Mouse (Mus musculus) embryo, embryonic 9.5 days (tissue): ENCODE data around the gene G430095P16Rik.
A peak's percentile ranks its signal among the peaks of the same experiment; 100 is the strongest.

Source experiments
- DNase-seq: peaks from one replicate; pipeline ENCODE4 v3.0.0-alpha.2; 2017; ENCODE audit errors: extremely low spot score

Gene G430095P16Rik

GRCm38 (mm10) chr8:84722850-84723570, at the start of gene G430095P16Rik:
TSS of gene G430095P16Rik (plus strand) at chr8:84723007.
- DNase-seq, result no peak

DNA sequence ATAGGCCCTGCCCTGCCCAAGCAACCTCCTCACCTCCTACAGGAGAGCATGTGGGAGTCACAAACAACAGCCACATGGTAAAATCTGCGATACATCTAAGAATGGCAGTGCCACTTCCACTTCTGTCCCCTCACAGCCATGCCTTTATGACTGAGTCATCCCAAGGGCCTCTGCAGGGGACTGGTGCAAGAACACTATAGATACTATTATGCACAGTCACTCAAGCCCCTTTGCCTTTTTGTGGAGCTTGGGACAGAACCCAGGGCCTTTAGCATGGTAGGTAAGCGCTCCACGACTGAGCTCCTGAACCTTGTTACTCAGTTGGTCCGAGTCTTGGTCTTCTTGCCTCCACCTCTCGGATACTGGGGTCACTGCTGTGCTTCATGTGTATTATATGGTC, 45.5 kb upstream of the G430095P16Rik start:
- no peak for DNase-seq

GRCm38 (mm10) chr8:84681476-84681875, 41.3 kb upstream of the G430095P16Rik start:
- DNase-seq, result no peak

GRCm38 (mm10) chr8:84682257-84682656, 40.5 kb upstream of the G430095P16Rik start:
- no peak for DNase-seq

- DNase-seq, result no peak
Measured at GRCm38 (mm10) chr8:84684537-84684936, 38.3 kb upstream of the G430095P16Rik start.

DNA sequence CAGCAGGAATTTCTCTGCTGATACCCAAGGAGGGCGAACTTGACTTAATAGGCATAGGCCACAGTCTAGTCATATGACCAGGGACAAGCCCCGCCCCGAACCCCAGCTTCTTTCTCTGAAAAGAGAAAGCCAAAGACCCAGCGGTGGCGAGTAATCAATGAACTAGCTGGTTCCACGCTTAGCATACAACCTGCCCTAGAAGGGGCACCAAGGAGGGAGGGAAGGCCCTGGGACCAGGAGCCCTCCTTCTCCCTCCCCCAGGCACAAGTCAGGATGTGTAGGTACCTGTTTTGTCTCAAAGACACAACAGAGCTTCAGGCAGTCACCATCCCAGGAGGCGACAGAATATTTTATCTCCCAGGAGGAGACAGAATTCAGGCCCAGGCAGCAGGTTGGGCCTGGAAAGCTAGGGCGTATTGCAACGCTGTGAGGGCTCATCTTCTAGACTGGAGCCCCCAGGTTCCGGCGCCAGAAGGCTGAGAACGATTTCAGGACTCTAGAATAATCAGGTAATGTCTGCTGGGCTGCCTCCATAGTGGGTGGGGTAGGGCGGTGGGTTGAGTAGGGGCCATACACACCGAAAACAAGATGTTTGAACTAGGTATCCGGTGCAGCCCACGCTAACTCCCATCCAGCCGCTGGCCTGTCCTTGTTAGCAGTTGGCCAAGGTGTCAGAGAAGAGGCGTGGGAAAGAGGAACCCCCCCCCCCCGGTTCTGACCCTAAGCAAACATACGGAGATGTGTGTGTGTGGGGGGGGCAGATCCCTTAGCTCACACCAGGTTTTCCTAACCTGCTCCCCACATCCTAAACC, 36.4 kb upstream of the G430095P16Rik start, which contains the start of gene Trmt1:
Gene Trmt1, plus strand, starts transcription at position 117 of the 812 bp plus-strand sequence.
- peak; percentile 22 for DNase-seq

DNA sequence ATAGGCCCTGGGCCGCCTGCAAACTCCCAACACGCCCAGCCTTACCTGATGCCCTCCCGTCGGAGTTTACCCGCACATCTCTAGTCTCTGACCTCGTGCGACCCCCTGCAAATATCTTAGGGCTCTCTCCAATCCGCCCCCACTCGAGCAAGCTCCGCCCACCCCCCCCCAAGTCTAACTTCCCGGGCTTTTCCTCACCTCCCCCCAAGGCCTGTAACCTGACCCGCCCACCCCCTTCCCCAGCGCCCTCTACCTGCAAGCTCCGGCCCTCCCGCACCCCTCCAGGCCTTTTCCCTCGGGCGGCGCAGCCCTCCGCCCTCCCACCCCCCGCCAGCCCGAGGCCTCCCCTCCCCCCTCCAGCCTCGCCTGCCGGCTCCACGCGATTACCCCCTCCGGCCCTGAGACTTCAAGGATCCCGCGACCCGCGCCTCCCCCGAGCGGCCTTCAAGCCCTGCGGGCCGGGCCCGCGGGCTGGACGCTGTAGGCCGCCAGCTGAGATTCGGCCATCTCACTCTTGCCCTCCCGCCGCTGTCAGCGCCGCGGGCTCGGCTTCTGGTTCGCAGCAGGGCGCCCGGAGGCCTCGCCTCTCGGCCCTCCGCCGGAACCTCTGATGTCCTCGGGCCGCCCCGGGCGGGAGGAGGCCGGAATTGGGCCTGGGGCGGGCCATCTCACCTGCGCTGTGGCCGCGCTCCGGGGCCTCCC, 35.7 kb upstream of the G430095P16Rik start:
- DNase-seq, result peak; percentile 83

DNA sequence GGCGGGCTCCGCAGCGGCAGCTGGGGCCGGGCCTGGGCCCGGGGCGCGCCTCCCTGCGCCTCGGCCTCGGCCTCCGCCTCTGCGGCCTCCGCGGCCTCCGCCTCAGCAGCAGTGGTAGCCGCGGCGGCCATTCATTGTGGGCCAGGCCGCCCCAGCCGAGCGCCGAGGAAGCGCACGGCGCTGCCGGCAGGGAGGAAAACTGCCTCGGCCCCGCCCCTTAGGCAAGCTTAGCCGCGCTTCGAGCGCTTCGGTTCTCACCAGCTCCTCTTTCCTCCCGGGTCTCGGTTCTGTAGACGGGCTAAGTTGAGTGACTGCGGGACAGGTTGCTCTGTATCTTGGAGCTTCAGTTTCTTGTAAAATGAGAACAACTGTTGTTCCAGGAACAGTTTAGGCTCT, 35.1 kb upstream of the G430095P16Rik start, which contains the start of gene Nacc1:
Gene Nacc1, minus strand, starts transcription at position 158 of the 396 bp plus-strand sequence.
- DNase-seq, result peak; percentile 84

GRCm38 (mm10) chr8:84689091-84689915, 33.5 kb upstream of the G430095P16Rik start:
- DNase-seq, result peak; percentile 86

GRCm38 (mm10) chr8:84693332-84693731, 29.5 kb upstream of the G430095P16Rik start:
- no peak for DNase-seq

DNA sequence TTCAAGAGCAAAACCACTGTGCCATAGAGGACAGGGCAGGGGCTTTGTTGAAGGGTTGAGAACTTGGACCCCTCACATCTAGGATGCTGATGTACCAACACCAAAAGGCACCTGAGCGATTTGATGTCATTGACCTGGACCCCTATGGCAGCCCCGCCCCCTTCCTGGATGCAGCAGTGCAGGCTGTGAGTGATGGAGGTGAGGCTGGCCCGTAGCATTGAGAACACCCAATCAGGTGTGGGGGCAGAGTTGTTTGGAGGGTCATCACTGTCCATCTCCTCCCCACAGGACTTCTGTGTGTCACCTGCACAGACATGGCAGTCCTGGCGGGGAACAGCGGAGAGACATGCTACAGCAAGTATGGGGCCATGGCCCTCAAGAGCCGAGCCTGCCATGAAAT, 27.7 kb upstream of the G430095P16Rik start:
- no peak for DNase-seq

- no peak for DNase-seq
Measured at GRCm38 (mm10) chr8:84697166-84698130, 25.4 kb upstream of the G430095P16Rik start.

- DNase-seq, result no peak
Measured at GRCm38 (mm10) chr8:84698288-84698687, 24.5 kb upstream of the G430095P16Rik start.

DNA sequence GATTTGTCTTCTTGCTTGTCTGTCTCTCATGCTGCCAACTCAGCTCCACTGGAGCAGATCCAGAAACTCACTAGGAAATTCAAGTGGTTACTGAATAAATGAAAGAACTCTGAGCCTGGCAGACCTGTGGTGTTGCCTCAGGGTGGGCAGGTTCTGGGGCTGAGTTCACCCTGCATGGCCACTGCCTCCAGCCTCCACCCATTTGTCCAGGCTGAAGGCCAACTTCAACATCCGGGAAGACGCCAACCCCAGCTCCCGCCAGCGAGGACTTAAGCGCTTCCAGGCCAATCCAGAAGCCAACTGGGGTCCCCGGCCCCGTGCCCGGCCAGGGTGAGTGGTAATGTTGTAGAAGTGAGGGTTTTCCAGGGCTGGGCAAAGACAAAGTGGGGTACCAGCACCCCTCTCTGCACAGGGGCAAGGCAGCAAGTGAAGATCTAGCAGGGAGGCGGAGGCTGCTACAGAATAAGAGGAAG, 23.8 kb upstream of the G430095P16Rik start:
- no peak for DNase-seq

GRCm38 (mm10) chr8:84699861-84700322, 22.9 kb upstream of the G430095P16Rik start:
- DNase-seq, result peak; percentile 42

- no peak for DNase-seq
Measured at GRCm38 (mm10) chr8:84700526-84700925, 22.3 kb upstream of the G430095P16Rik start.

- peak; percentile 65 for DNase-seq
Measured at GRCm38 (mm10) chr8:84700941-84701911, 21.6 kb upstream of the G430095P16Rik start, which contains the start of gene Lyl1. TSS of gene Lyl1 (plus strand) at chr8:84701457.

DNA sequence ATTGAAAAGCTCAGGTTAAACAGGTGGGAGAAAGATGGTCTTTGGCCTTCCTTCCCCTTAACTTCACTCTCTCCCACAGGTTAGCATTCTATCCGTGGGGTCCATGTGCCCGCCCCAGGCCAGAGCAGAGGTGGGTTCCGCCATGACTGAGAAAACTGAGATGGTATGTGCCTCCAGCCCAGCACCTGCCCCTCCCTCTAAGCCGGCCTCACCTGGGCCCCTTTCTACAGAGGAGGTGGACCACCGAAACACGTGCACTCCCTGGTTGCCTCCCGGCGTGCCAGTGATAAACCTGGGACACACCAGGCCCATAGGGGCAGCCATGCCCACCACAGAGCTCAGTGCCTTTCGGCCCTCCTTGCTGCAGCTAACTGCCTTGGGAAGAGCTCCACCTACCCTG, 20.2 kb upstream of the G430095P16Rik start:
- DNase-seq, result no peak
